20 mouse cellular contexts compared by ENCODE assay signal in genomic region chr7:101096576-101096975, GRCm38 (mm10).
"Had no signal": no experiment of that assay in that cellular context is flagged by ENCODE, and none has a peak within 500 bp of the region (broad histone marks: within the 10 kb centered on the region; RNA-seq: fewer than 3 reads in every experiment).

No protein-coding gene starts in this region.

- H3K27me3 ChIP-seq: midbrain, embryonic 12.5 days; neural tube, embryonic 13.5 days; neural tube, embryonic 15.5 days; stomach, embryonic 15.5 days had no signal

- DNase-seq: lung, adult 18-20 months; lung, embryonic 14.5 days; lung, postnatal 10 days; midbrain, embryonic 14.5 days; retina, postnatal 1 day; right cerebral cortex, adult 18-20 months; right cerebral cortex, postnatal 25 days; right cerebral cortex, postnatal 4 days; thymus, adult 2 months; thymus, postnatal 25 days; thymus, postnatal 4 days had no signal

- H3K4me2 ChIP-seq: lung, embryonic 14.5 days; midbrain, embryonic 12.5 days; neural tube, embryonic 13.5 days; neural tube, embryonic 15.5 days; stomach, embryonic 15.5 days had no signal

- H3K36me3 ChIP-seq: midbrain, embryonic 10.5 days; midbrain, embryonic 12.5 days; neural tube, embryonic 13.5 days; neural tube, embryonic 15.5 days; stomach, embryonic 15.5 days had no signal

- H3K9me3 ChIP-seq: midbrain, embryonic 10.5 days; midbrain, embryonic 12.5 days; neural tube, embryonic 13.5 days; neural tube, embryonic 15.5 days; stomach, embryonic 15.5 days had no signal

- H3K4me3 ChIP-seq: midbrain, embryonic 10.5 days; midbrain, embryonic 12.5 days; myocyte; neural tube, embryonic 13.5 days; neural tube, embryonic 15.5 days; stomach, embryonic 15.5 days had no signal

- H3K4me1 ChIP-seq: stomach, embryonic 15.5 days had no signal

- ATAC-seq: midbrain, embryonic 16.5 days had no signal

- H3K27ac ChIP-seq: macrophage; midbrain, embryonic 10.5 days; midbrain, embryonic 12.5 days; neural tube, embryonic 13.5 days; neural tube, embryonic 15.5 days; stomach, embryonic 15.5 days; stomach, postnatal 0 days had no signal

- H3K9ac ChIP-seq: lung, embryonic 14.5 days; midbrain, embryonic 12.5 days; neural tube, embryonic 13.5 days; neural tube, embryonic 15.5 days; stomach, embryonic 15.5 days had no signal
